Mouse (Mus musculus): ENCODE data around the gene Asic3.
"Not testable (repeated sequence)": the region's sequence is repeated elsewhere in the genome, so short reads cannot be mapped to it uniquely, and the experiment has no call there.

Asic3 gene

DNA sequence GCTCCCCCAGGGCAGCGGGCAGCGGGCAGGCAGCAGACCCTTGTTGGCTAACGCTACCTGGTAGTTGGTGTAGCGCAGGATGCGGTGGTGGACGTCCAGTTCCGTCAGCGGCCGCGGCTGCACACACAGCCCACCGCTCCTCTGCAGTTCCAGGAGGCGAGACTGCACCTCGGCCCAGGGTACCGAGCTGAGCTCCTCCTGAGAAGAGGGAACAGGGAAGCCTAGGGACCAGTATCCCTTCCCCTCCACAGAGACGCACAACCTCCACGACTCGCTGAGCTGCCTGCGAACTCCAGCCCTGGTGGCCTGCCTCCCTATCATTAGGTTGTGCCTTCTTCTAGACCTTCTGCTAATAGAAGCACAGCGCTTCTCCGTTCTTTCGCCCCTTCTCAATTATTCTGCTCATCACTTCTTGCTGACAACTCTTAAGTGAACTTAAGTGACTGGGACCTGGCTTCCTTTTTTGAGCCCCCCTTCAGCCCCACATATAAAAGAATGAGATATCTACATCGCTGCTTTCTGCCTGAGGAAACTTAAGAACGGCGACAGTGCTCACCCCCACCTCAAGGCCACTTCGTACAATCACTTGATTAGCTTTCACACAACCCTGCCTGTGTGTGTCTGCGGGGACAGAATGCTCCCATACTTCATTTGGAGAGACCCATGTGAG is 24.8 kb upstream of the Asic3 start:
- no peak for DNase-seq (ENCODE audit: low read depth)

DNA sequence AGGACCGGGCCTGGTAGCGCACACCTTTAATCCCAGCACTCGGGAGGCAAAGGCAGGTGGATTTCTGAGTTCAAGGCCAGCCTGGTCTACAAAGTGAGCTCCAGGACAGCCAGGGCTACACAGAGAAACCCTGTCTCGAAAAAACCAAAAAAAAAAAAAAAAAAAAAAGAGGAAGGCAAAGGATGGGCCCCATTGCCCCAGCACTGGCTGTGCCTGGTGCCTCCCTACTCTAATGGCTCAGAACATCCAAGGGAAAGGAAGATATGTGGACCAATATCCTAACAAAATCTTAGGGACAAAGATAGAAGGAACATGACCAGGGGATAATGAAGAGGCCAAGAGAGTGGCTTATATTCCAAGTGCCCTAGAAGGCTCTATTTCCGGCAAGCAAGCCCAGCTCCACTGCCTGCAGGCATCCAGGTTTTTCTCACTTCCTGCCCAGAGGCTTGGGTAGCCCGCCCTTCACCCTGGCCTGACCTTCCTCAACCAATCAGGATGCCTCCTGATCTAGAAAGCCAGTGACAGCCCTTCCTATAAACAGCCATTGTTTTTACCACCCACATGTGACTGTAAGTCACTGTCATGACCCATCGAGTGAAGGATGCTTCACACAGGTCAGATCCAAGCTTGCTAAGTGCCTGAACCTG is 24.1 kb upstream of the Asic3 start:
- peak; percentile 68 for DNase-seq (ENCODE audit: low read depth)

DNA sequence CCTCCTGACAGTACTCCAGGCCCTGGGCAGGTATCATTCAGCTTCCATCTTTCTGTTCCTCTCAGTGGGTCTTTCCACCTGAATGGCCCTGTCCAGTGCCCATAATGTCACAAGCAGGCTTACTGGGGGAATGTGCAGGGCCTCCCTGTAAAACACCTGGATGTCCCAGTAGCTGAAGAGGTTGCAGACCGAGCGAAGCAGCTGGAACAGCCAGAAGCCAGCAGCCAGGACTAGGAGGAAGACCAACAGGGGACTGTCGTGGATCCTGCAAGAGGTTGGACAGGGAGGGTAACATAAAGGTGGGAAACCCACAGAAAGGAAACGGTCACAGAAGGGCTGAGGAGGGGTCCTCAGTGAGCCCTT is 23.6 kb upstream of the Asic3 start:
- DNase-seq (ENCODE audit: low read depth), result no peak

DNA sequence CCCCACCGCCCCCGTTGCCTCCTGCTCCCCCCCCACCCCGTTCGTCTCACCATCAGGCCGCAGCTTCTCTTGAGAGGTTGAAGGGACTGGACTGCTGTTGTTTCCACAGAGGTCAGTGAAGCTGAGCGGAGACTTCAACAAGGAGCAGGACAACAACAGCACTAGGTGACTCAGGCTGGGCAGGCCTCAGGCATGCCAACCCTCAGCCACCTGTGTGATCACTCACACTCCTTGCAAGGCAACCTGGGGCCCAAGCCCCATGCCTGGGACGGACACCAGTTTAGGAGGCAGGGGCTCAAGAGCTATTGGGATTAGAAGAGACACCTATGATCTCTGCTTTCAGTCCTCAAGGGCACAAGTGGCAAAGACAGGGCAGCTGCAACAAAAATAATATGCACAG is 21.3 kb upstream of the Asic3 start, which contains the start of gene Atg9b:
Gene Atg9b (minus strand): TSS at position 280 of the 400 bp plus-strand sequence.
- DNase-seq (ENCODE audit: low read depth), result no peak

DNA sequence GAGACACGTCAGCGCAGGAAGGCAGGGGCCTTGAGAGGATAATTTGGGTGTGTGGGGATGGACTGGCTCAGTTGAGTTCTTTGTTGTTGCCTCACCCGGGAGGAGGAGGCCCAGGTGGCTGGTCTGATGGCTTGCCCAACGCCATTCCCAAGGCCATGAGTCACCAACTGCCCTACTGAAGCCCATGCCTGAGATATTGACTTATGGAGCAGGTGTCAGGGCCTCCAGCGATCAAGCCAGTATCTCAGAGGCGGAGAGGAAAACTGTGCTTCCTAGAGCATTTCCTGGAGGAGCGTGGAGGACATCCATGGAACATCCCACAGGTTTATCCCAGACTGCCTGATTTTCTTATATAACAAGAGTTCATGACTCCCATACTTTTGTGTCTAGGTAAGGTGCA is 20.5 kb upstream of the Asic3 start:
- DNase-seq (ENCODE audit: low read depth), result peak; percentile 28

DNA sequence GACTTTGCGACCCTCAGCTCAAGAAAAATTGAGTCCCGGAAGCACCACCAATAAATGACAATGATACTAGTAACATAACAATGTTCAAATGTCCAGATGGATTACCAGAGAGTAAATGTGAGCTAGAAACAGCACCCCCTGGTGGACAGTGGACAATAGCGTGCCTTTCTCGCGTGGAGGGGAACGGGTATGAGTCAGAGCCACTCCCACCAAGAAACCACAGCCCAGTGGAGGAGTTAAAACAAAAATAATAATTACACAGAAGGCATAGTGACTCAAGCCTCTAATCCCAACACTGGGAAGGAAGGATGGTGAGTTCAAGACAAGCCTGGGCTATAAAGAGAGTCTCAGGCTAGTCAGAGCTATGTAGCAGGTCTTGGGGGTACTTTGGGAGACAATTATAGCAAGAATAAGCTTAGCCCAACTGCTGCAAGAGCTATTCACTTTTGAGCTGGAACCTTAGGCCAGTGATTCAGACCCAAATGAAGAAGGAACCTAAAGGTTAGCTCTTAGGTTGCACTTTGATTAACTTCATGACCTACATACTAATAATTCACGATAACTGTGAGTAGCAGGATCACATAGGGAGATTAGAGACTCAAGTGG is 19.7 kb upstream of the Asic3 start, which contains the start of gene Abcb8:
Gene Abcb8 (plus strand): TSS at position 272 of the 606 bp plus-strand sequence.
- peak; percentile 94 for DNase-seq (ENCODE audit: low read depth)

DNA sequence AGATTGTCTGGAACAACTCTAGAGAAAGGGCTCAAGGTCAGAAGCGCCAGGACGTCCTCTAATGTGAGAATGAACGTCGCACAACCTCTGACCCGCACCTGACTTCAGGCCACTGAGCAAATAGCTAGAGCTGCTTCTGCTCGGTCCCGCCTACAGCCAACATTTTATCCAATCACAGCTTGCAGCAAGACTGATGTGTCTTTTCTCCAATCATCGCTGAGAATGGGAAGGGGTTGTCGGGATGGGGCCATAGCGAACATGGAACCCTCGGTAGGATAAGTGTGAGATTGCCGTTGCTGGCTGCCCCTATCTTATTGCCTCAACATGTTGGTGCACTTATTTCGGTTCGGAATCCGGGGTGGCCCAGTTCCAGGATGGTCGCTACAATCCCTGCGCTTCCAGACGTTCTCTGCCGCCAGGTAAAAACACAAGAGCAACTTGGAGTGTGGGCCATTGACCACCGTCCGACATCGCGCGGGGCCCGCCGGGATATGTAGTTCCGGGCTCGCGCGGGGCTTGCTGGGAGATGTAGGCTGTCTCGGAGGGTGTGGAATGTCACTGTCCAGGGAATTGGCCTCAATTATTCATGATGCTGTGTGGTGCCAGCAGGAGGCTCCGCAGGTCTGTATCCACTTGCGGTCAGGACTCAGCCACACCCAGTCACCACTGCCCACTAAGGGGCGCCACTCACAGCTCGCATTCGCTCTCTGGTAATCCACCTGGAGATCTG is 18.9 kb upstream of the Asic3 start:
- DNase-seq (ENCODE audit: low read depth), result peak; percentile 95

DNA sequence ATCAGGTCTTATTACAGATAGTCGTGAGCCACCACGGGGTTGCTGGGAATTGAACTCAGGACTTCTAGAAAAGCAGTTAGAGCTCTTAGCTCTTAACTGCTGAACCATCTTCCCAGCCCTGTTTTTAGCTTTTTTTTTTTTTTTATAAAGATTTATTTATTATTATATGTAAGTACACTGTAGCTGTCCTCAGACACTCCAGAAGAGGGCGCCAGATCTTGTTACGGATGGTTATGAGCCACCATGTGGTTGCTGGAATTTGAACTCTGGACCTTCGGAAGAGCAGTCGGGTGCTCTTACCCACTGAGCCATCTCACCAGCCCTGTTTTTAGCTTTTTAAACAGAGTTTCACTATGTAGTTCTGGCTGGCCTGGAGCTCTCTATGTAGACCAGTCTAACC is 16.9 kb upstream of the Asic3 start:
- not testable (repeated sequence) for DNase-seq (ENCODE audit: low read depth)

DNA sequence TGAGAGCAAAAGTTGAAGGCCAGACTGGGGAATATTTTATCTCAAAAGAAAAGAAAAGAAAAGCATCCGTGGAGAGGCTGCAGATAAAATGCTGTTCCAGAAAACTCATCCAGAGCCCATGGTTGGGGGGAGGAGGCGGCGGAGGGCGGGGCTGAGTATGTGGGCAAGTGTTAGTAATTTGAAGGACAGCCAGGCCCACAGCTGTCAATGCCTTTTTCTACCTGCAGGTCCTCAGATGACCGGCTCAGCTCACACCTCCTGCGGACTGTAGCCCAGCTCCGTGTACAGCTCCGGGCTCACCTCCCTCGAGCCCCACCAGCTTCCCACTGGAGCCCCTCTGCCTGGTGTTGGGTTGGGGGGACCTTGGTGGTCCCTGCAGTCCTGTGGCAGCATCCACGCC is 13.5 kb upstream of the Asic3 start:
- no peak for DNase-seq (ENCODE audit: low read depth)

DNA sequence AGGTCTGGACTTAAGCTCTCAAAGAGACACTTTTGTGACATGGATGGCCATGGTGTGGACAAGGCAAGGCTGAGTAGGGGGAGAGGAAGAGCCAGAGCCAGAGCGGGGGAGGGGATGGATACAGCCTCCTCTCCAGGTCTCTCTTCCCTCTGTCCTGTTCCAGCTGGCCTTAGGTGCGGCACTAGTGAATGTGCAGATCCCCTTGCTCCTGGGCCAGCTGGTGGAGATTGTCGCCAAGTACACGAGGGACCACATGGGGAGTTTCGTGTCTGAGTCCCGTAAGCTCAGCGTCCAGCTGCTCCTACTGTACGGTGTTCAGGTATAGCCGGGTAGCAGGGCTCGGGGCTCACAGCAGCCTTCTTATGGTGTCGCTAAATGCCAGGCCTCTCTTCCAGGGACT is 12.8 kb upstream of the Asic3 start:
- DNase-seq (ENCODE audit: low read depth), result no peak

DNA sequence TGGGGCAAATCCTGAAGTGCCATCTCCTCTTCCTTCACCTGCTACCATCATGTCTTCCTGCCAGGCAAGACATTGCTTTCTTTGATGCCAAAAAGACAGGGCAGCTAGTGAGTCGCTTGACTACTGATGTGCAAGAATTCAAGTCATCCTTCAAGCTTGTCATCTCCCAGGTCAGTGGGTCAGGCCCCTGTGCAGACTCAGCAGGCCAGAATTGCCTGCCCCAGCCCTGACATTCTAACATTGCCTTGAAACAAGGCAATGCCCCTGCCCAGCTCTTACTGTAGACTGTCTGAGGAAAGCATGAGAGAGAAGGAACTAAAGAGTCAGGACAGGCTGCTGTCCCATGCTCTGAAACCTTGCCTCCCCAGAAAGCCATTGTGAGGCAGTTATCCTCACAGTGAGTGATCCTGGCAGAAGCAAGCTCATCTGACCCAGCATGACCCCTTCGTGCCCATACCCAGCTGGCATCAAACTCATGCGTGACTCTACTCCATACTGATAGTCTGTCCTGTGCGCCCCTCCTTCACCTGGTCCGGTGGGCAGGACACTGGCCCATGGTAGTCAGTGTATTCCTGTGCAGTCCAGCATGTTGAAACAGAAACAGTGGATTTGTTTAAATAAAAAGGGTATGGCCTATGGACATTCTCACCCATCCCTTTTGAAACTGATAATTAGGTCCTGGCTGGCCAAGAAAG is 12.1 kb upstream of the Asic3 start:
- DNase-seq (ENCODE audit: low read depth), result no peak

DNA sequence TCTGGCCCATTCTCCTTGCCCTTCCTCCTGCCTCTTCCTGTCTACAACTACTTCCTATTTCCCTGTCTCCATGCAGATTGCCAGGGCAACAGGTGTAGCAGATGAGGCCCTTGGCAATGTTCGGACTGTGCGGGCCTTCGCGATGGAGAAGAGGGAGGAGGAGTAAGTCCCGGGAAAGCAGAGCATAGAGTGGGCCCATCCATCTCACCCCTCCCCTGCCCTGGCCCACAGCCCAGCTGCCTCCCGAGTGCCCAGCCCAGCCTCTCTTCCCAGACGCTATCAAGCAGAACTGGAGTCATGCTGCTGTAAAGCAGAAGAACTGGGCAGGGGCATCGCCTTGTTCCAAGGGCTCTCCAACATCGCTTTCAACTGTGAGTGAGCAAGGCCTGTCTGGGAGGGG is 11.2 kb upstream of the Asic3 start:
- DNase-seq (ENCODE audit: low read depth), result no peak

DNA sequence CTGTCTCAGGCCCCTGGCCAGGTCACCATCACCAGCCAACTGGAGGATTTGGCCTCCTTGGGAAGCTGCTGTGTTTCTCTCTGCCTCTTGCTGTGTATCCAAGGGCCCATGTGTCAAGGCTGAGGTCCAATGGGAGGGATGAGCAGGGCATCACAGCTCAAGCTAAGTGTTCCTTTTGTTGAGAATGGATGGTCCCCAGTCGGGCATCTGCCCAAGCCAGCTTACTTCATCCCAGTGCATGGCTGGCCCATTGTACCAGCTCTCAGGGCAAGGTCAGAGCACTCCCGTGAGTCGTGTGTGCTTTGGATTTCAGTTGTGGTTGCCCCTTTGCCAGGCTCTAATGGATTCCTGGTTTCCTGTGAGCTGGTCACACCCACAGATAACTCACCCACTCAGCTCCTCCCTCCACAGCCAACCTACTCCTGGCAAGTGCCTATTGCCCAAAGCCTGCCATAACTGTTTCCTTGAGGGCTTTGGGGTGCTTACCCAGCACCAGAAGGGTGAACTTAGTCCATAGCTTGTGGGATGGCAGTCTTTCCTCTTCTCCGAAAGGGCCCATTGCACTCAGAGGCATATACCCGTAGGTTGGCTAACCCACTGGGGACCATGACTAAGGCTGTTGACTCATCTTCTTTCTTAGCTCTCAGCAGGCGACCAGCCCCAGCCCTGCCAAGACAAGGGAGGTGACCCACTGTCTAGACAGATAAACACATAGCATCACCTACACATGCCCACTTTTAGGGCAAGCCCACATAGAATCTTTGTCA is 8.4 kb upstream of the Asic3 start:
- DNase-seq (ENCODE audit: low read depth), result no peak

DNA sequence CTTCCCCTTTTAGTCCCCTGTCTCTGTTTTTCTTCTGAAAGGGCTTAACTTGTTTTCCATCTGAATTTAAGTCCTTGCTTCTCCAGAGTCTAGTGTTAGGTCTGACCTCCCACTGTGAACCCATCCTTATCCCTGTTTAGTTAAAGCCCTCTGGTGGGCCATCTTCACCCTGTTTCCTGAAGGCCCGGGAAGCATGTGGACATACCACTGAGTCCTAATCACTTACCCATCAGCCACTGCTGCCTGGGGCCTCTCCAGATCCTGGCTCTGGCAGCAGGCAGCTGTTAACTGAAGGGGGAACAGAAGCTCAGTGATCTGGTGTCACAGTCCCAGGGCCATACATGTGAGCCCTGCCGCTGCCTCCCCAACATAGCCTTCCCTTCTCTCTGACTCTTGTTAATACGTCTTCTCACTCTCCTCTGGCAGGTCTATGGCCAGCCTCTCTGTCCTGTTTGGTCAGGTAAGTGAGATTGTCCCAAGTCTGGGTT is 7.8 kb upstream of the Asic3 start:
- DNase-seq (ENCODE audit: low read depth), result no peak

DNA sequence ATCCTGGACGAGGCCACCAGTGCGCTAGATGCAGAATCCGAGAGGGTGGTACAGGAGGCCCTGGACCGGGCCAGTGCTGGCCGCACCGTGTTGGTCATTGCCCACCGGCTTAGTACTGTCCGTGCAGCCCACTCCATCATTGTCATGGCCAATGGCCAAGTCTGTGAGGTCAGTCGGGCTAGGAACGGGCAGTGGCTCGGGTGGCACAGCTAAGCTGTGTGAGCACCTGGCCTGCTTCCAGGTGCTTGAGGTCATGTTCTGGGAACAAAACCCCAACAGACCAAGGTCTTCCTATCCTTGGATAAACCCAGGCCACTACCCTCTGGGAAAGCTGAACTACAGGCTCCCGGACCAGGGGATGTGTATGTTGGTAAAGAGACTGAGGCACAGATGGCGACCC is 4.5 kb upstream of the Asic3 start:
- DNase-seq (ENCODE audit: low read depth), result no peak

DNA sequence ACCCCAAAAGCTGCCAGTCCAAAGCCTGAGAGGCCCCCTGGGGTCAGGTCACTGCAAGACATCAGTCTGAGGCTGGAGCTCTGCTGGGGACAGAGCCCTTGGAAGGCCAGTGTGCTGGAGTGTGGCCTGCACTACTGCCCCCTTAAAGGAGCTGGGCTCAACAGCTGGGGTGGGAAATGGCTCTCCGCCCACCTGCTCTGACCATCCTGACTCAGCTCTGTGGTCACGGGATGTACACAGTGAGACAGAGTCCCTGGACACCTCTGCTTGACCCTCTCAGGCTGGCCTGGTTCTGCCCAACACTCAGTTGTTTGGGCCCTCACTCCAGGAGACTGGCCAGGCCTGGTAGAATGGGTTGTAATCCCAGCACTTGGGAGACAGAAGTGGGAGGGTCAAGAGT is 3.7 kb upstream of the Asic3 start:
- no peak for DNase-seq (ENCODE audit: low read depth)

DNA sequence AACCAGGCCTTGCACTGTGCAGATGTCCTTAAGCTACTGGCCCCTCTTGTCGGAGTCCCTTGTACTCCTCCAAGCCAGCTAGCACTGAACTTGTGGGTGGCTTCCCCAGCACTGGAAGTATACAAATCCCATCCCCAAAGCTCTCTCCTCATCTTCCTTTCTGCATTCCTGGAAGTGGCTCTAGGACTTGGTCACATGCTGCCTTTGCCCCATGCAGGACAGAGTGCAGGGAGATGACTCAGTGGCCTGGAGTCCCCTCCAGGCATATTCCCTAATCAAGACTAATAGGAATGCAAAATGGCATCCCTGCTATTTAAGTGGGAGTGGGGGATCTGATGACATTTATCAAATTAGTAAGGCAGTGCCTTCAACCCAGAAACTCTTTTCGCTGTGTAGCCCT is 1.1 kb upstream of the Asic3 start:
- DNase-seq (ENCODE audit: low read depth), result no peak

DNA sequence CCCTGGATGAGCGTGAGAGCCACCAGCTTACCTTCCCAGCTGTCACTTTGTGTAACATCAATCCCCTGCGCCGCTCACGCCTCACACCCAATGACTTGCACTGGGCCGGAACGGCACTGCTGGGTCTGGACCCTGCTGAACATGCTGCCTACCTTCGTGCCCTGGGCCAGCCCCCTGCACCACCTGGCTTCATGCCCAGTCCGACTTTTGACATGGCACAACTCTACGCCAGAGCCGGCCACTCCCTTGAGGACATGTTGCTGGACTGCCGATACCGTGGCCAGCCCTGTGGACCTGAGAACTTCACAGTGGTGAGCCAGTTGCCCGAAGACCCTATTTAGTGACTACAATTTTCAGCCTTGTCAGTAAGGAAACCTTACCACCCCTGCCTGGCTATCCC is 746 bp downstream of the Asic3 start:
- DNase-seq (ENCODE audit: low read depth), result no peak

DNA sequence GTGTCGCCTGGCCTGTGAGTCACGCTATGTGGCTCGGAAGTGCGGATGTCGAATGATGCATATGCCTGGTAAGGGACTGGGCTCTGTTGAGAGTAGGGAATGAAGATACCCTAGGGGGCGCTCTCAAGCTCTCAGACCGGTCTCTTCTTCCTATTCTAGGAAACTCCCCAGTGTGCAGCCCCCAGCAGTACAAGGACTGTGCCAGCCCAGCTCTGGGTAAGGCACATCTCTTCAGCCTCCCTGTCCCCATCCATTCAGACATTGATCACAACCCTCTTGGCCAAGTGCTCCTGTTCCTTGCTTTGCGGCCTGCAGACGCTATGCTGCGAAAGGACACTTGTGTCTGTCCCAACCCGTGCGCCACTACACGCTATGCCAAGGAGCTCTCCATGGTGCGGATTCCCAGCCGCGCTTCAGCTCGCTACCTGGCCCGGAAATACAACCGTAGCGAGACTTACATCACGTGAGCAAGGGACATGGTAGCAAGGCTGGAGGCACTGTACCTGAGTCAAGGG is 3.1 kb downstream of the Asic3 start:
- peak; percentile 87 for DNase-seq (ENCODE audit: low read depth)

DNA sequence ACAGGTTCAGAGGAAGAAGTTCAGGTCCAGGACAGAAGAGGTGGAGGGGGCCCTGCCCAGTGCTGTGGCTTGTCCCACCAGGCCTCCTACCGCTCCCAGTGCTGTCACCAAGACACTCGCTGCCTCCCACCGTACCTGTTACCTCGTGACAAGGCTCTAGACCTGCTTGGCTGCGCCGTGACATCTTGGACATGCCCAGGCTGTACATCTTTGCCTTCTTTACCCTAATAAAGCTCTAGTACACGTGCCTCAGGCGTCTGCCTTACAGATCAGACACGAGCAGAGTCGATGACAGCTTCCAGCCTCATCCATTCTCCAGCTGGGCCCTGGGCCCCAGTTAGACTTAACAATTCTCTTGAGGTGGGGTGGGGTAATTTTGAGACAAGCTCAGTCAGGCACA is 4.4 kb downstream of the Asic3 start:
- no peak for DNase-seq (ENCODE audit: low read depth)

DNA sequence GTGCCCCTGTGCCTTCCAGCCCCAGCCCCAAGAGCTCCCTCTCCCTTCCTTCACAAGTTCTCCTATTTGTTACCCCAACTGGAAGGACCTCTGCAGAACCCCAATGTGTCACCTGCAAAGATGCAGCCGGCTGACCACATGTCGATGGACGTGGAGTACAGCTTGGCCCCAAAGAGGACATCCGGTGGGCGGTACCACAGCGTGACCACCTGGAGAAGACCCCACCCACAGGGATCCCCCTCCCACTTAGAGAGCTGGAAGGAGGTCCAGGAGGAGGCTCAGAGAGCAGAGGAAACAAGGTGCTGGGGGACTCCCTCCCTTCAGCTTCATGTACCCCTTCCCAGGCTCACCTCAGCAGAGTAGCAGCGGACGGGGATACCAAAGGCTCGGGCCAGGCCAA is 7.2 kb downstream of the Asic3 start:
- DNase-seq (ENCODE audit: low read depth), result no peak
